Mouse (Mus musculus) urinary bladder, postnatal 10 days (tissue): ENCODE results near the gene 2010003K11Rik.

Experiments used
- DNase-seq: peaks from one replicate; pipeline ENCODE4 v3.0.0; 2022; ENCODE audit warnings: low spot score

2010003K11Rik gene

GRCm38 (mm10) chr19:4498062-4498933 is at the start of gene 2010003K11Rik:
Gene 2010003K11Rik, minus strand, starts transcription at chr19:4498583.
- DNase-seq, result no peak

- no peak for DNase-seq
These were observed 49.4 kb upstream of the 2010003K11Rik start for GRCm38 (mm10) chr19:4547801-4548200.

- no peak for DNase-seq
These were observed 47.5 kb upstream of the 2010003K11Rik start for GRCm38 (mm10) chr19:4545841-4546240.

GRCm38 (mm10) chr19:4545091-4545490 is 46.7 kb upstream of the 2010003K11Rik start:
- no peak for DNase-seq

GRCm38 (mm10) chr19:4542081-4542480 is 43.7 kb upstream of the 2010003K11Rik start:
- DNase-seq, result no peak

- DNase-seq, result no peak
These were observed 42.6 kb upstream of the 2010003K11Rik start for GRCm38 (mm10) chr19:4540992-4541391.

- no peak for DNase-seq
These were observed 41.9 kb upstream of the 2010003K11Rik start for GRCm38 (mm10) chr19:4540263-4540662.

DNA sequence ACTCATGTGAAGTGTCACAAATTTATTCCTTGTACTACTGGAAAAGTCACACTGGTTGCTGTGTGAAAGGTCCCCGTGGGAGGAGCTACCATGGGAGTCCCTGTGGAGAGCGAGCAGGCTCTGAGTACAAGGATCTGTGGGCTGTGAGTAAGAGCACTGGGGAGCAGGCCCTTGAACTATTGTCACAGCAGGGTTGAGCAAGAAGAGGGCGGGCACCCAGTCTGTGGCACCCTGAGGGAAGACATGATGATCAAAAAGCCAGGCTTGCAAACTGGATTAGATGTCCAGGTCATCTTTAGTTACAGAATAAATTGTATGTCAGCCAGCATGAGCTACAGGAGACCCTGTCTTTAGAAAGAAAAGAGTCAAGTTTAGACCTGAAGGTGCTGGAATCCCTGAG is 38.2 kb upstream of the 2010003K11Rik start:
- no peak for DNase-seq

DNA sequence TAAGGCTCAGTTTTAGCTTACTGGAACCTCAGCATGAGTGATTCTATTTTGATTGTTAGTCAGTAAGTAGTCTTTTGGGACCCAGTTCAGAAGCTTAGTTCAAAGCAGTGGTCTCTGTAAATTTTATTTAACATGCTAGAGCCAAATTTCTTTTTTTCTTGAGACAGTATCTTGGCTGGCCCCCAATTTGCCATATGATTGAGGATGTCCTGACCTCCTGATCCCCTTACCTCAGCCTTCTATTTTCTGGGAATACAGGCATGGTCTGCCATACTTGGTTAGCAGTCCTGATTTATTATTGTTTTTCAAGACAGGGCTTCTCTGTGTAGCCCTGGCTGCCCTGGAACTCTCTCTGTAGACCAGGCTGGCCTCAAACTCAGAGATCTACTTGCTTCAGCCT is 37.5 kb upstream of the 2010003K11Rik start:
- DNase-seq, result no peak

DNA sequence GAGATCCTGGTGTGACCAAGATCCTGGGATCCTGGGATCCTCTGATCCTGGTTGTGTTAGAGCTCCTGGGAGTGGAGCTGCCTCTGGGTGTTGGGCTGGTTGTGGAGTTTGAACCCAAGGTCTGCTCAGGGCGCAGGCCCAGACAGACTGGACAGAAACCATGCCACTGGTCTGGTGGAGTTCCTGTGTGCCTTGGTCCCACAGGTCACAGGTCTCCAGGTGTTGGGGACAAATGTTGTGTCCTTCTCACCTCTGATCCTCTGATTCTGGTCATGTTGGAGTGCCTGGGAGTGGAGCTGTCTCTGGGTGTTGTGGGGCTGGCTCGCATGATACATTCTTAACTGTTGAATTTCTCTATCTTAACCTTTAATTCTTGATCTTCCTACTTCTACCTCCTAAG is 36.3 kb upstream of the 2010003K11Rik start:
- DNase-seq, result no peak

DNA sequence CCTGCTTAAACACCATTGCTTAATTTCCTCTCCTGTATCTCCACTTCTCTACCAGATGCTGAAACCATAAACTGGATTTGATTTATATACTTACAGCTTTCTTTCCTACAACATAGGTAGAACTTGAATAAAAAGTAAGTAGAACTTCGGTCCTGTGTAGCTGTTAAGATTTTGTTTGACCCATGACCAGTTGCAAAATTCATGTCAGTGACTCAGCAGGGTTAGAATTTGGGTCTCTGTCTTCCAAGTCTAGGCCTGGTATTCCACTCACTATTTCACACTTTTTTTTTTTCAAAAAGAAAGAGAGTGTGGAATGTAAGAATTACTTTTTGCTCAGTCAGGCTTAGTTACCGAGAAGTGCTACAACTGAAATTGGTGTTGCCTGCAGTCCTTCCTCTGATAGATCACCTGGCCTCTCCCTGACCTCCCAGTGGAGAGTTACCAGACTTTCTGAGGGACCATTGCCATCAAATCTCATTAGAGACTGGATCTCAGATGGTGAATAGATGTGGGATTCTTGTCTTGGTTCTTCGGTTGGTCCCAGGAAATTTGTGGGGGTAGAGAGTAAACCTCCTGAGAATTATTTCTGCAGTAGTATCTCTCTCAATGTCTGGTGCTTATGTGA is 23.2 kb upstream of the 2010003K11Rik start:
- no peak for DNase-seq

DNA sequence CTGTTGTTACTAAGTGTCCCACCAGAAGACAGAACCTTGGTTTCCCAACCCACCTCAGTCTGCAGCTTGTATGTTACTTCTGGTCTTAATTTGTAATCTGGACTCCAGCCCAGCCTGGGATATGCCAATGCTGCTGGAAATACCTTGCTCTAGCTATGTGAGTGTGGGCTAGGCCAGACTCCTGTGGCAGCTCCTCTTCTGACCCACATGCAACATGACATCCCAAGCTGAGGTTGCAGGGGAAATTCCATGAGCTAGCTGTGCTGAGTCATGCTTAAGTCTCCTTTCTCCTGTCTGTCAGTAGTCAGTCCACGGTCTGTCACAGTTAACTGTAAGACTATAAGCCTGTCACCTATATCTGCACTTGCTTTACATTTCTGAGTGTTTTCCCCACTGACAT is 19.1 kb upstream of the 2010003K11Rik start:
- no peak for DNase-seq

DNA sequence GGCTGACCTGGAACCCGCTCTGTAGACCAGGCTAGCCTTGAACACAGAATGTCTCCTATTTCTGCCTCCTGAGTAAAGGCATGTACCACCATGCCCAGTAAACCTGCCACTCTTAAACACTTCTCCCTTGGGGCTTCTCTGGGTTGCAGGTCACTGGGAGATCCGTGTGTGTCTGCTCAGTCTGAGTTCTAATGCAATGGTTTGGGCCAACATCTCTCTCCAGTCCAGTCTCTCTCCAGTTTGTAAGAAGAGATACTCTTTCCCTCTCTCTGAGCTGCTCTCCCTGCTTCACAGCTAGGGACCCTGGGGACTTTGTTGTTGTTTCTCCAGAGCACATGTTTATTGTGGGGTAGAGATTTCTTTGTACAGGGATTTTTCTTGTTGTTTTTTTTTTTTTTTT is 17.9 kb upstream of the 2010003K11Rik start:
- no peak for DNase-seq

- DNase-seq, result no peak
These were observed 17.4 kb upstream of the 2010003K11Rik start for GRCm38 (mm10) chr19:4515746-4516145.

DNA sequence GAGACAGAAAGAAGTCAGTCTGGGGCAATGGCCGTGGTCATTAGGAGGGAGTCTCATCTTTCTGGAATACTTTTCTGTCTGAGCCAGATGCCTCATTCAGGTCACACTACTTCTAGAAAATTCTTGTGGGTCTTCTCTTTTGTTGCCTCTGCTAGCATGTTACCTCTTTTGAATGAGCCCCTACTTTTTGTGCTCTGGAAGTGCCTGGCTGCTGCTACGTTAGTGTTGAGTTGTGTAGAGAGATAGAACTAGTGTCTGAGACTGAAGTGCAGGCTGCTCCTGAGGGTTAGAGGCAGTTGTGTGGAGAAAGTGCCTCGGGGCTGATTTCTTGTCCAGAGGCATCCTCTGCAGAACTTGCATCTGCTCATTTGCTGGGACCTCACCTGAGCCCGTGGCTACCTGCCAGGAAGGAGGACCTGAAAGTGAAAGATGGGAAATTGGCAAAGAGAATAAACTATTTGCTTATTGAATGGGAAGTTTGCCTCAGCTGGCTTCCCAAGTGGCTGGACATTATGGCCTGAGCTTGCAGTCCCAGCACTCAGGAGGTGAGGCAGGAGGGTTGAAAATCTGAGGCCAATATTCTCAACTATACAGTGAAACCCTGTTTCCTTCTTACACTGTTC is 15.0 kb upstream of the 2010003K11Rik start:
- DNase-seq, result no peak

DNA sequence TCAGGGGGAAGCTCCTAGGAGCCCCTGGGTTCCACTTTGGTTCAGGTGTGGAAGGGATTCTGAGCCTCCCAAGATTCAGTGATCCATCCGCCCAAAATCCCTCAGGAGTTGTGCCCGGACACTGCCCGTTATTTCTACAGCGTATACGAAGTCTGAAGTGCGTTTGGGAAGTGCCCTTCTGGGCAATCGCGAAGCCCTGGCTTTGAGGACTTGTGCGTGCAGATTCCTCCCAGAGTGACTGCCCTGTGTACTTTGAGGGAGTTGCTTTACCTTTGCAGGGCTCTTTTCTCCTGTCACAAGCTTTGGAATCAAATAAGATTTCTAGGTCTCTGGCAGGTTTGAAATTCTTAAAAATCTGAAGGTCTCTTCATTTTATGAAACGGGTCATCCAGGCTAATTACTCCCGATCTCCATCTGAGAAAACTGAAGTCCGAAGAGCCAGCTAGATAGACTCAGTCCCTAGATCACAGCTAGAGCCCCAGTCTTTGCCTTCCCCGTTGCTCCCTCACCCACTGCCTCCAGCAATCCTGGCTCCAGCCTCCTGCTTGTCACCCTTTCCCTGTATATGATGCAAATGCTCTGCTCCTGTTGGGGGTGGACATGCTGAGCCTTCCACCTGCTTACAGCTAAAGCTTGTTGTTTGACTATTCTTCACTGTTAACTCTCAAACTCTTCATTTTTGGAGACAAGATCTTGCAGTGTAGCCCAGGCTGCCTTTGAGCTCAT is 12.9 kb upstream of the 2010003K11Rik start:
- no peak for DNase-seq

DNA sequence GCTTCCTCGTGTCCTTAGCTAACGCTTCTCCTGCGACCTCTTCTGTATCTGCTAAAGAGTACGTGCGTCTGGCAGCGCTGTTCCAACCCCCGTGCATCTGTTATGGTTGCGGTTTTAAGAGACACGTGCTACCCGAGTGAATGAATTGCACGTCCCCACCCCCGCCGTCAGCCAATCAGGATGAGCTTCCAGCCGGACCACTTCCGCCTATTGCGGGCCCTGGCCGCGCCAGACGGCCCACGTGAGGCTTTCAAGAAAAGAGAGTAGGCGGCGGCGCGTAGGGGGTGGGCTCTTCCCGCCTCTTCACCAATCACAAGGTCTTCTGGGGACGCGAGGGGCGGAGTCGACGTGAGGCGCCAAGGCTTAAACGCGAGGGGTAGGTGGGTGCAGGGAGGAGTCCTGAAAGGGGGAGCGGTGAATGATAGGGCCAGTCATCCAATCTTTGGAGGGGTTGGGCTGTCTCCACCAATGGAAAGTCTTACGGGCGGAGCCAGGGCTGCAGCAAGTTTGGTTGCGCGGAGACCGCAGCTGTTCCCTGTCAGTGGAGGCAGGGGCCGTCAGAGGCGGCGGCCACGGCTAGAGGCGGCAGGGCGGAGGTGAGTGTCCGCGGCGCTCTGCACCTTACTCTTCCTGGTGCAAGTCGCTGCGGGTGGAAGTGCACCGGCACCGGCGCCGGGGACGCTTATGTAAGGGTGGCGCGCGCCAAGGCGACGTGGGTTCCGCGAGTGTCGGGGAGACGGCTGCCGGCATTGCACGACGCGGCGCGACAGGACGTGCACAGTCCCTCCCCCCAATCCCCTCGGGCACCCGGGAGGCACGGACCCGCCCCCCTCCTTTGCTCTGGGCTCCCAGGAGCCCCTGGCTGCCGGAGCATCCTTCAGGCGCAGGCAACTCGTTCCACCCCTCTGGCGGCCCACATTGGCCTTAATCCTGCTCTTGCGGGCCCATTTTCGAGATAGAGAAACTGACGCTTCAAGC is 11.9 kb upstream of the 2010003K11Rik start, which contains the start of gene Pcx:
Pcx (plus strand) TSS at position 487 of the 978 bp plus-strand sequence.
- DNase-seq, result peak; percentile 94

DNA sequence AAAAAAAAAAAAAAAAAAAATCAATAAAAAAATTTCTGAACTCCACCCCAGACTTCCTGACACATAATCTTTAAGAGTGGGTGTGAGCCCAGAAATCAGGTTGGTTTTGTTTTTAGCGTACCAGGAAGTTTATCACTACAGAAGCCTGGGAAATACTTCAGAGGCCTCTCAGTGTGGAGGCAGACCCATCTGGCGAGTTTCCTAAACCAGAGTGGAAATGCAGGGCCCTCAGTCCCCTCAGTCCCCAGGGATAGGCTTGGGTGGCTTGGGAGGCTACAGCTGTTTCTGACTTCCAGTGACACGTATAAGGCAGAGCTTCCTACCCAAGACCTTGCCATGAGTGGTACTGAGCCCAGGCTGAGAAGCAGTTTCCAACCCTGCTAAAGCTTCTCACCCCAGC is 9.4 kb upstream of the 2010003K11Rik start:
- no peak for DNase-seq

- no peak for DNase-seq
These were observed 6.4 kb upstream of the 2010003K11Rik start for GRCm38 (mm10) chr19:4504830-4505229.

DNA sequence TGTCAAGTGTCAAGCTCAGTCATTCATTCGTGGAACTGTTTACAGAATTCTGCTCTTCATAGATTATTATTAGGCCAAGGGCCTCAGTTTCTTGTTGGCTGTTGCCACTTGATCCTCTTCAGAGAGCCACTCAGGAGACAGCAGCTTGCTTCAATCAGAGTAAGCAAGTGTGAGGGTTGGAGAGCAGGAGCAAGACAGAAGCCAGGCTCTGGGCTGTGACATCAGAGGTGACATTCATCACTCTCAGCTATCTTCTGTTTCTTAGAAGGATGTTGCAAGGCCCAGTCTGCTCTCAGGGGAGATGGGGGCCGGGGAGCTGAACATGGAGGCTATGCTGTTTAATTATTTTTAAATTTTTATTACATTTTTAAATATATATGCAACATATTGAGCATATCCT is 4.3 kb upstream of the 2010003K11Rik start:
- no peak for DNase-seq
